Mouse (Mus musculus): ENCODE results near the gene Gcnt1. TPM values are rescaled to one million over a fixed set of nuclear protein-coding genes. Genes with fewer than 3 reads are reported as not detected.

The Gcnt1 gene
- polyA plus RNA-seq (2014; fragmentation: Illumina TruSeq; extraction: RNeasy Lipid Tissue Mini Kit (QIAGEN cat#74804); ENCODE audit: low read depth, low replicate concordance): 3.5 TPM

GRCm38 (mm10) chr19:17372701-17373100 is at the start of gene Gcnt1:
TSS of gene Gcnt1 (minus strand) at chr19:17372844.

DNA sequence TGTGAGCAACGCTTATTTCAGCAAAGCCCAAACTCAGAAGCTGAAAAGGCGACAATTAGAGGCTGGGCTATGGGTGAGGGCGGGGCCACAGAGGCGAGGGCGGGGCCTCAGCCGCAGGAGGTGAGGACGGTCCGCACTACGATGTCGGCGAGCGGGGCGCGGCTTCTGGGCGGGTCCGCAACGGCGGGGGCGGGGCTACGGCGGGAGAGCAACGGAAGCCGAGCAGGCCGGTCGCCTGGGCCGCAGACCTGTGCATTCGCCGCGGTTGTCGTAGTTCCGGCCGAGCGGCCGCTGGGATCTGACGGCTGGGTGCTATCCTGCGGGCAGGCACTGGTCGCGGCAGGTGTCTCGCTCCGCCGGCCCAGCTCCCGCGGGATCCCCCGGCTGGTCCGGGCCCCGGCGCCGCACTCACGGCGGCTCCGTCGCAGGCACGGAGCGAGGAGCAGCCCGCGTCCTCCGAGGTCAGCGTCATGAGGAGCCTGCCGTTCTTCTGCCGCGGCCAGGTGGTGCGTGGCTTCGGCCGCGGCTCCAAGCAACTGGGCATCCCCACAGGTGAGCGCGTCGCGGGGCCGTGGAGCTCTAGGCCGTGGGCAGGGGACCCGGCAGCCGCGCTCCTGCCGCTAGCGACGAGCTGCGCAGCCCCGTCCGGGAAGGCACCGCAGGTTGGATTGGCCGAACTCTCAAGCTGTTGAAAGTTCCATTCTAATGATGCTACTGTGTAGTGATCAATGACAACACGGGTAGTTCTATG is 21.4 kb upstream of the Gcnt1 start, which contains the start of gene Rfk:
TSS of gene Rfk (plus strand) at position 203 of the 751 bp plus-strand sequence.

Other genes starting within 250 kb of the Gcnt1 start
- 1,832 TPM for gene Rfk, start 21.2 kb upstream of the Gcnt1 start, polyA plus RNA-seq (2014; fragmentation: Illumina TruSeq; extraction: RNeasy Lipid Tissue Mini Kit (QIAGEN cat#74804); ENCODE audit: low read depth, low replicate concordance)

Measured in adrenal gland, adult 10 weeks (tissue).